Mouse (Mus musculus): Measurements from ENCODE around the gene Pax8.

Gene Pax8

DNA sequence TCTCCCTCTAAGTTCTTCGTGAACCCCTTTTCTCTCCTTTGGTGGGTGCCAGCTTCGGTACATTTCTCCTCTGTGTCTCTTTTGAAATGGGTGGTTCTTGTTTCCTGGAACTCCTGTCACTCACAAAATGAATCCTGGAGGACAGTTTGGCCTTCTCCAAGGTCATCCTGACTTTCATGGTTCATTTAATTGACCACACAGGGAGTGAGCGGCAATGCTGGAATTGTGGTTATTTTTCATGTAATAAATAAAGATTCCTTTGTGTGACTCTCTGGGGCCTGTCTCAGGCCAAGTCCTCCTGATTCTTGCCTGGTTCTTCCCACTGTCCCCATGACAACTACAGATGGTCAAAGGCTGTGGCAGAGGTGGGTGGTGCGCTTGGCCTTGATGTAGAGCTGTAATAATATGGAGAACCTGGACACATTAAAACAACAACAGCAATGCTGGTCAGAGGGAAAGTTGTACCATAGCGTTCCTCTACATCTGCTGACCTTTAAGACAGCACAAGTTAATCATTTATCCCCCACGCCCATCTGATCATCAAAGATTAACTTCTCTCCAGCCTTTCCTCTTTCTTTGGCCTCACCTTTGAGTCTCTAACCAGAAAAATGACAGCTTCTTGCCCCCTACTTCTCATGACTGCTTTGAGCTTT, 54.1 kb downstream of the Pax8 start:
- in situ Hi-C loops (cut with MboI; ENCODE audit: unreplicated experiment in 2 of 2): no loop called here

DNA sequence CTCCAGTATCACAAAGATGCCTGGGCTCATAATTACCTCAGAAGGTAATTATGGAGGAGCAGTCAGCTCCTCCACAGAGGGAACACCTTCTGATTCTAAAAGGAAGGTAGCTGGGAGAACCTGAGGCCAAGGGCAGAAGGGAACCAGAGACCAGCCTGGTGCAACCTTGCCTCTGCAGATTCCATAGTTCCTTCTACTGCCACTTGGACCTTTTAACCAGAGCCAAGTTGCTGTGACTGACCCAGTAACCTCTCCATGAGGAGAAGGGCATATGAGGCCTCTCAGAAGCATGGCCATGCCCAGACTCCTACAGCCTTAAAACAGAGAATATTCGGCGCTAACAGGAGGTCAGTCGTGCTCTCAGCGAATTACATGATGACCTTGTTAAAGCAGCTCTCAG, 57.8 kb downstream of the Pax8 start:
- in situ Hi-C loops (cut with MboI; ENCODE audit: unreplicated experiment in 2 of 2): no loop called here

DNA sequence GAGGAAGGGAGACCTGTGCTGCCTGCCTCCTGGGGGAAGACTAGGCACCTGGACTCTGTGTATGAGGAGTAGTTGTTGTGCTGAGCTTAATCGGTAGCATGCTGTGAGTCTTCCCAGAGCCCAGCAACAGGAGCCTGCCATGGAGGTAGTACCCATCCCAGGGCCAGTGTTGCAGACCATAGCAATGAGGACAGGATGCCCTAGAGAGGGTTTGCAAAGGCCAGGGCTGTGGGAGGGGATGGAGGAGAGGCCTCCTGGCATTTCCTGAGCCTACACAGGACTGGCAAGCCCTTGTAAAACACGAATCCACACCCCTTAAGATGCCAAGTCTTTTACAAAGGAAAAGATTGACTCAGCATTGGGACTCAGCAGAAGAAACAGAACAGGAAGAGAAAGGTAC, 58.3 kb downstream of the Pax8 start:
- in situ Hi-C loops (cut with MboI; ENCODE audit: unreplicated experiment in 2 of 2): no loop called here

DNA sequence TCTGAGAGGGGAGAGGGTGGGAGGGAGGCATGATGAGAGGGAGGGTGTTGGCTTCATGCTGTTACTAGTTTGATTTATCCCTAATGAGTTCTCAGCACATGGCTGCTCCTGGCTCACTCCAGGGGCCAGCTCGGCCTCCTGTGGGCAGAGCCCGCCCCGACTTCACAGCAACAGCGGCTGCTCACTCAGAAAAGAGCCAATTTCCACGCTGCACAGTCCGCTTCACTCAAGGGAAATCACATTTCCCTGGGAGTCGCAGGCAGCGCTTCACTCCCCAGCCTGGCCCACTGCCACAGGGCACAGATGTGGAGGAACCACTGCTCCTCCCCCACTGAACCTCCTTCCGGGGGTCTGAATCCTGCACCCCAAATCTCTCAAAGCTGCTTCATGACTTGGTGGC, 58.7 kb downstream of the Pax8 start:
- in situ Hi-C loops (cut with MboI; ENCODE audit: unreplicated experiment in 2 of 2): no loop called here

DNA sequence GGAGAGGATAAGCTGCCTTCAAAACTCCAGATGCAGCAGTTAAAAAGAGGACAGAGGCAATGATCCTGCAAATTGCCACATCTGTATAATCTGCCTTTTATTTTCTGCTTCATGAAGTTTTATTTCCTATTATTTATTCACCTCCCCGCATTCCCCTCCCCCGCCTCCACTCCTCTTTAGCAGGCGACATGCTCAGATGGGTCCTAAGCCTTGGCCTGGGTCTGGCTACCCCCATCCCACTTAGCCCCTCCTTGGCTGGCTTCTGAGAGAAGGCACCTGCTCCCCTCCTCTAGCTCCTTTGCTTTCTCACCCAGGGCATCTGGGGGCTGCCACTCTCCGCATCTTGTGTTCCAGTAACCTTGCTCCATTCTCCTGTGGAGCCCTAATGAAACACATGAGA, 61.7 kb downstream of the Pax8 start:
- in situ Hi-C loops (cut with MboI; ENCODE audit: unreplicated experiment in 2 of 2): no loop called here

DNA sequence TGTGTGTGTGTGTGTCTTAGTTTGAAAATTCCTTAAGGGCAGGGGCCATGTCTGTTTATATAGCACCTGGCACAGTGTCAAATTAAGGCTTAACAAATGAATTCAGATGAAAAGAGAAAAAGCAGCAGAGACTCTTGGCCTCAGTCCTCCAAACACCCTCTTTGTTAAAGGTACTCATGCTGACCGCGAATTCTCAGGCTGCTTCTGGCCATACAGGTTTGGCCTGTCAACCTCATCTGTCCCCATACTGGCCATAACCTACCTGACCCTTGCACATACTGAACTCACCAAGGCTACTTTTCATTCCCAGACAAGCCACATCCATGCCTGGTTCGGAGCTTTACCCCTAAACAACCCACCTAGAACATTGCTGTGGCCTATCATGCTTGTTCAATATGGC, 62.2 kb downstream of the Pax8 start:
- in situ Hi-C loops (cut with MboI; ENCODE audit: unreplicated experiment in 2 of 2): no loop called here

DNA sequence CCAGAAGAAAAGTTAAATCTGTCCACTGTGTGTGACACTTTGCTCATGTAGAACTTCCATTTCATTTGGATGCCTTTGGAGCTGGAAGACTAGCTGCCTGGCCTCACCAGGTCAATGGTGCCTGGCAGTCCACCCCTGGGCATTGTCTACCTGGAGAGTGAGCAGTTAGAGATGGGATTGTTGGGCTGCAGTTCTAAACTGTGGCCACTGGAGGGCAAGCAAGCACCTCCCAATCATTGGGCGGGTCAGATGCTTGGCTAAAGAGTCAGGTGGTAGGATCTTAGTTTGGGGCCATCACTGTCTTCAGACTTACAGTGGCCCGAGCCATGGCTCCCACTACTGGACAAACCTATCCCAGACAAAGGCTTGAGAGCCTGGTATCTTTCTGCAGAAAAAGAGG, 66.2 kb downstream of the Pax8 start:
- in situ Hi-C loops (cut with MboI; ENCODE audit: unreplicated experiment in 2 of 2): loop anchor here (5.0 kb wide), 7 partner anchors 42 to 538 kb away; partner anchors contain the start of genes Il1f10 (in 1 of the 2), Psd4 (in 1 of the 2) and Zmynd19 (in 1 of the 2)

DNA sequence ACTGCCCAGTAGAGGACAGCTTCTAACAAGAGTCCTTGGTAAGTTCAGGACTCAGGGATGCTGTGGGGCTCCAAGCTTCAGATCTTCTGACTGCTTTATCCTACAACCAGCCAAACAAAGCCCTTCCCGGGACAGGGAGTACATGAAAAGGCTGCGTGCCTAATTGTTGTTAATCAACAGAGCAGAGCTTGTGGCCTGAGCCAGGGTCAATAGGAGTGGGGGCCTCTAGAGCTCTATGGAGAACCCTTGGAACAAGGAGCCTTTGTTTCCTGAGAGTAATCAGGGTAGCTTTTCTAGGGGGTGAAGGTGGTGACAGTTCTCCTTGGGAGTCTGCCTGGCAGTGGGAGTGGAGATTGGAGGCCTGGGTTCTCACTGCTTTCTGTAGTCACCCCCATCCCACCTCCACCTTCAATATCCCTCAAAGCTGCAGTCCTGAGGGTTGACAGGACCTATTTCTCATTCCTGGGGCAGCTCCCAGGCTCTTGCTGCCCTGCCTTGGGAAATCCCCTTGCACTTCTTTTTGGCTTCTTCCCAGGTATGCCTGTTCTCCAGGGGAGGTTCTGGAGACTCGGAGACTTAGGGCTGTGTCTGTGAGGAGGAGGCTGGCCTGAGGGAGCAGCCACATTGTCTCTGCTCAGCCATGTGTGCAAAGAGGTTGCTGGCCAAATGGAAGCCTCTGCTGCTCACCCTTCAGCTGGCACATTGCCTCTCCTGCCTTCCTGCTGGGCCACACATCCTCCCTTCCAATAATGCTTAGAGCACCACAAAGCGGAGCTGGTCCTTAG, 67.5 kb downstream of the Pax8 start:
- in situ Hi-C loops (cut with MboI; ENCODE audit: unreplicated experiment in 2 of 2): loop anchor here (5.0 kb wide), 7 partner anchors 41 to 539 kb away; partner anchors contain the start of genes Il1f10 (in 1 of the 2), Psd4 (in 1 of the 2) and Zmynd19 (in 1 of the 2)

DNA sequence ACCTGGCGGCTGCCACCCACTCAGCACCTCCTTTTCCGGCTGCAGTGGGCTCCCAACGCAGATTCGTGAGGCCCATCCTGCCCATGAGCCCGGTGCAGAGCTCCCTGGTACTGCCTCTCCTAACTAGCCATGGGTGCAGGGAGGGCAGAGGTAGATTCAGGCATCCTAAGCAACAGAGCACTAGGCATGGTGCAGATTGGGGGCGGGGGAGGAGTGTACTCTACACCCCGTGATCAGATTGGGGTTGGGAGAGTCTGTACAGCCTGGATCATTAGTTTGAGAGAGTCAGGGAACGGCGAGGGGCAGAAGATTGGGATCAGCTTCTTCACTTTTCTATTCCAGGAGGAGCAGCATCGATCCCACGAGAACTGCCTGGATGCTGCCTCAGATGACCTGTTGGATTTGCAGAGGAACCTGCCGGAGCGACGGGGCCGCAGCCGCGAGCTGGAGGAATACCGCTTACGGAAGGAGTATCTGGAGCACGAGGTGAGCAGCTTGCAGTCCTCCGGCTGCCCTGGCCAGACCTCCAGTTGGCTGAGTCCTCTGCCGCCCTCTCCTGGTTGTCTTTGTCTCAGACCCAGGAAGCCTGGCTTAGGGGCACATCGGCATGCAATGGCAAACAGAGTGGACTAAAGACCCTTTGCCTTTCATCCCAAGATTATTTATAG, 69.9 kb downstream of the Pax8 start:
- in situ Hi-C loops (cut with MboI; ENCODE audit: unreplicated experiment in 2 of 2): loop anchor here (5.0 kb wide), 7 partner anchors 38 to 542 kb away; partner anchors contain the start of genes Il1f10 (in 1 of the 2), Psd4 (in 1 of the 2) and Zmynd19 (in 1 of the 2)

DNA sequence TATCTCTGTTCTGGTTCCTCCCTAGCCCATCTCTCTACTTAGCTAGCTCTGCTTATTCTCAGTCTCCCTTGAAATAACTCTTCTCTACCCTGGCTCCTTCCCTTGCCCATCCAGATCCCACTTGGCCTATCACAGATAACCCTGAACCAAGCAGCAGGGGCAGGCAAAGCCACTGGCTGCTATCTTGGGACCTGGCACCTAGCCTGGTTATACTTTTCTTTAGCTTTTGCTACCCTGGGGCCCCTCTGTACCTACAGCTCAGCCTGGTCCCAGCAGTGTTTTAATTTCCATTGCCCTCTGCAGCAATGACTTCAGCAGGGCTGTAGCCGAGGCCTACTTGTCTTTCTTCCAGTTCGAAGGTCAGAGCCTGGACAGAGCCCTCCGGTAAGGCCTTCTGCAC, 74.7 kb downstream of the Pax8 start:
- in situ Hi-C loops (cut with MboI; ENCODE audit: unreplicated experiment in 2 of 2): loop anchor here in 1 of 2 experiments (5.0 kb wide), 2 partner anchors 33 to 108 kb away; partner anchors contain the start of genes Il1f10 and Psd4

DNA sequence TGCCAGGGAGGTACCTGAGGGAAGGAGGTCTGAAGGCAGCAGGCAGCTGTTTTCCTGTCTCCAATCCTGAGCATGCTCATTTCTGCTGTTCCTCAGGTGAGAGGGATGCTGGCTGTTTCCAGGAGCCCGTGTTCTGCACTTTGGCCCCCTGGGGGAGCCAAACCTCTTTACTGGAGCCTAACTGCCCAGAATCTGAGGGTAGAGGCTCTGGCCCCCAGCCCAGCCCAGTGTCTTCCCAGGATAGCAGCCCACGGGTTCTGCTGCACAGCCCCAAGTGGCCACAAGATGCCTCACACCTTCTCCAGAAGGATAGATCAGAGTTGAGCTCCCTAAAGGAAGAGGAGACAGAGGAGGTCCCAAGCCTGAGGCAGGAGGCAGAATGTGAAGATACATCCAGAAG, 78.3 kb downstream of the Pax8 start:
- in situ Hi-C loops (cut with MboI; ENCODE audit: unreplicated experiment in 2 of 2): no loop called here

DNA sequence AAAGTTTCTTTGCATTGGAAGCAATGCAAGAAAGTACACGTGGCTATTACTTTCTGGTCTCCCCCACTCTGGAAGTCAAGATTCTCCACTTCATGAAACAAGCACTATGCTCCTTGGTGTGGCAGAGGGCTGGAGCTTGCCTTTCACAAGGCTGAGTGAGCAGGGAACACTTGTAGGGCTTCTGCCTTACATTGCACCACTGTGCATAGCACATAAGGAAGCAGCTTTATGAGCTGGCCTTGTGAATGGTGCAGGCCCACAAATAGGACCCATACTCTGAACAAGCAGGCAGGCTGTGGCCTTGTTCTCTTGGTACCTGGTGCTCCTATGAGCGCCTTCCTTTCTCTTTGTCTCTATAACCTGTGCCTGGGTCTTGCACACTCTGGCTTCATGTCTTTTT, 82.1 kb downstream of the Pax8 start:
- in situ Hi-C loops (cut with MboI; ENCODE audit: unreplicated experiment in 2 of 2): no loop called here

DNA sequence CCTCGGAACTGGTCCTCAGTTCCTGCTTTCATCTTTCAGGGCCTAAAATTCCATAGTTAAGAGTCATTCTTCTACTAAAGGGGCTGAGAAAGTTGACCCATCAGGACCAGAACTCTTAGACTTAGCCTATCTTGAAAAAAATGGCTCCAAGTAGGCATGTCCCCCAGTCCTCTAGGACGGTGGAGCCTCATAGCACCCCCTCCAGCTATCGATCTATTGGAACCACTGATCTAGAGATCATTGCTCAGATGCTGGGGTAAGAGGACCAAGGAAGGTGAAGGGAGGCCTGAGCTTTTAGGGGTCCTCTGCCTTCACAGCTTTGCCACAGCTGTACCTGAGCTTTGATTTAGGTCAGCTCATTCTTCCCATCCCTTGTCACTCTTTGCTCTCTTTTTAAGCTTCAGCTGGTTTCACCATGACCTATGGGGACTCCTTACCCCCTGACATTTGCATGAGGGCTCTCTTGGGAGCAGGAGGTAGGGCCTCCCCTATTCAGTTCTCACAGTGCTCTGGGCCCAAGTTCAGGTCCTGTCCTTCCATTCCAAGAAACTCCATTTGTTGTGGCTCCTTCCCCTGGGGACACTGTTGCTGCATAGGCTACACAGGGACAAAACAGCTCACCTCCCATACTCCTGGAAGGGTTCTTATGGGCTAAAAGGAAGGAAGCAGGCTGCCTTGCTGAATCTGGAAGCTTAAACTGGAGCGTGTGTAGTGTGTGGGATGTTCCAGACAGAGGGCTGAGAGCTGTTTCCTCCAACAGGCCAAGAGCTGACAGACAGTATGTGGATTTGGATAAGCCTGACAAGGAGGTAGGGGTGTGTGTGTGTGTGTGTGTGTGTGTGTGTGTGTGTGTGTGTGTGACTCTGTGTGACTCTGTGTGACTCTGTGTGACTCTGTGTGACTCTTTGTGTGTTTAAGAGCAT, 87.8 kb downstream of the Pax8 start:
- in situ Hi-C loops (cut with MboI; ENCODE audit: unreplicated experiment in 2 of 2): no loop called here

DNA sequence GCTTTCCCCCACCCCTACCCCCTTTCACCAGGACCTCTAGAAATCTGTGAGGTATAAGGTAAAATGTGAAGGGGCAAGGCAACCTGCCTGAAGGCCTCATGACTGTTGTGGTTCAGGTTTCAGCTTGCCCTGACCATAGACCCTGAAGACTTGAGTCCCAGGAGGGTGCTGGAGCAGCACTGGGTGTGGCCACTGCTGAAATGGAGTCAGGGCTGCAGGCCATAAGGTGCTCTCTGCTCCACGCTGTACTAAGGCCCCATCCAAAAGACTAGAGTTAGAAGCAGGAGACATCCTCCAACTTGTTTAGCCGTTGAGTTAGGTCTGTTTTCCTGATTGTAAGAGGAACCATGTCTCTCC, 88.5 kb downstream of the Pax8 start:
- in situ Hi-C loops (cut with MboI; ENCODE audit: unreplicated experiment in 2 of 2): no loop called here

DNA sequence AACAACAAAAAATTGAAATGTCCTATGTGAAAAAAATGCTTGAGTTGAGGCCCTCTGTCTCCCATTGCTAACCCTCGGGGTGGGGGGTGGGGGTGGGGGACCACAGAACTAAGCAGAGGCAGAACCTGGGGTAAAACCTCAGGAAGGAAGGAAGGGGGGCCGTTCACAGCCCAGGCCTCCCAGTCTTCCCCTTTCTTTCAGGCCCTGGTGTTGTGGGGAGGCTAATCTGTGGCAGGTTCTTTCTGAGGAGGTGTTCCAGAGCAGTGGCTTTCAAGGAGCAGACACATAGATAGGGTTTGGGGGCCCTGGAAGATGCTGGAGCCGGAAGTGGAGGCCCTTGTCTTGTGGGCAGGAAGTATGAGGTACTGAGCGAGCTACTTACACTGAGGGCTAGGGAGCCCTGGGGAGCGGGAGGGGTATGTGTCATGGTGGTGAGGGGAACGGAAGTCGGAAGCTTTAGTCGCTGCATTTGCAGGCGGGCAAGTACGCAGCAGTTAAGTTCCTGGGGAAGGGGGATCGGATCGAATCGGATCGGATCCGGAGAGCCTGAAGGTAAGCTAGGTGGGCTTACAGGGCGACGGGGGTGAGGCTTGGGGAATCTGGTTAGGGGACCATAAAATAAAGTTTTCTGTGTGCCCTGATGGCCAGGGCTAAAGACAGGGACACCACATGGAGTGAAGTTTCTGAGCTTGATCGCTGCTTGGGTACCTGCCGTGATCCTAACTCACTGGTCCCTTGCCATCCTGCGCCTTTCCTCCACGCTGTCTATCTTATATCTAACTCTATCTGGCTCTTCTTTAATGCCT, 89.0 kb downstream of the Pax8 start:
- in situ Hi-C loops (cut with MboI; ENCODE audit: unreplicated experiment in 2 of 2): no loop called here

DNA sequence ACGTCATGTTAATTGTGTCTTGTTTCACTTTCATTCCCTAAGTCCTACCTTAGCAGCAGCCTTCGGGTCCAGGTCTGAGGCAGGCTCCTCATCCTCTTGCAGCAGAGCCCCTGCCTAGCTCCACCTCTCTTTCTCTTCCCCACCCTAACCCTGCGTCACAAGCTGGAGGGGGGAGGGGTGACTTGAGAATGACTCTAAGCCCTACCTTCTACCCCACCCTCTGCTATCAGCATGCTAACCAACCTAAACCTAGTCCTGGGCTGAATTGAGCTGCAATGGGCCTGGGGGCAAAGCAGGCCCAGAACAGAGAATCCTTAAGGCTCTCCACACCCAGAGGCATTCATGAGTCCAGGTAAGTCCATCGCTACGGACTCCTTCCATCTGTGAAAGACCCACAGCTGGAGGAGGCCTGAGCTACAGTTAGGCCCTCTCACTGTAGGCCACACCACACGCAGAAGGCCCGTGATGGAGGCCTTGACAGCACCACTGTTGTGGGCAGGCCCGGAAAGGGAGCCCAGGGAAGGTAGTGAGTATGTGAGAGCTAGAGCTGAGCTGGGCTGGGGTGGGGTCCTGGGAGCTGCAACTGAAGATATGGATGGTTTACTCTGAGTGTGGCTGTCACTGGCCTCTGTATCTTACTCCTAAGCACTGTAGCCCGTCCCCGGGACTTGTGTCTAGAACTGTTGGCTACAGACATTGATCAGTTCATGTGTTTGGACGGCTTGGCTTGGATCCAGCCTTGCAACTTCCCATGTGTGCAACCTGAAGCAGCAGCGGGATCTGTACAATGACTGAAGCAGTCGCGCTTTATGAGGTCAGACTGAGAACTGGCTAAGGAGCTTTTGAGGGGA, 90.1 kb downstream of the Pax8 start:
- in situ Hi-C loops (cut with MboI; ENCODE audit: unreplicated experiment in 2 of 2): no loop called here

DNA sequence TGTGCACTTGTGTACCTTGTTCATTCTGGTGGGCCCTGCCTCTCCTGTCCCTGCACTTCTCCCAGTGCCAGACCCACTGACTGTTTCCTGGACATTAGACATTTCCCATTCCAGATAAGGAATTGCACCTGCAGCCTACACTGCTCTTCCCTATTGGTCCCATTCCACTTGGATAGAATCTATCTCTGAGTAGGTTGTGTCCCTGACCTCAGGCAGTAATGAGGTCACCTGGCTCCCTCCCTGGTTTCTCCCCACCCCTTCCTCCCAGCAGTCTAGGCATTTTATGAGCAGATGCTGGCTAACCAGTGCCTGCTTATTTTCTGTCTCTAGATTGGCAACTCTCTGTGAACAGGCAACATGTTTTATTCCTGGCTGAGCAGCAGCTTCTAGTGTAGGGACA, 91.0 kb downstream of the Pax8 start:
- in situ Hi-C loops (cut with MboI; ENCODE audit: unreplicated experiment in 2 of 2): no loop called here

DNA sequence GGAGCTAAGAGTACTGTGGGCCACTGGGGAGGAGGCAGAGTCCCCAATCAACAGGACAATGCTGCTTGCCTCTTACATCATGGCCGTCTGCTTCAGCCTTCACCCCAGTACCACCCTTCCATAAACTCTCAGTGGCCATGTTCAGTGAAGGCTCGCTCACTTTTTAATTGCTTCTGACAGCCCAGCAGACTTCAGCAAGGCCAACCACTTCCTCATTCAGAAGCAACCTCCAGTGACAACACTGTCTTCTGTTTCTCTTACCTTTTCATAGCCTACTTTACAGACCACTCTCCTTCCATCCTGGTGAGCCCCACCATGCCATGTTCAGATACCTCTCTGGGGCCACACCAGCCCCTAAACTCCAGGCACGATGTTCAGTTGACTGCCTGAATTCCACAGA, 91.8 kb downstream of the Pax8 start:
- in situ Hi-C loops (cut with MboI; ENCODE audit: unreplicated experiment in 2 of 2): no loop called here

Measured in v-Abl transformed pro-B cells (cell line).